Mouse (Mus musculus): ENCODE measurements around the gene Apoh. TPM values are rescaled to one million over a fixed set of nuclear protein-coding genes. Genes with fewer than 3 reads are reported as not detected.

Gene Apoh
- total and polyA plus RNA-seq, 3 experiments, result 0.95 TPM; not detected in 2

GRCm38 (mm10) chr11:108335536-108335935 is 7.6 kb upstream of the Apoh start:
- H3K9ac ChIP-seq (ENCODE audit: insufficient read depth, low read depth), result no peak overlapping the region
- no peaks in the 10 kb centered on the region for H3K9me3 ChIP-seq (replicated peaks; ENCODE audit: low read length)
- peaks cover 7 to 86% of the 10 kb centered on the region in 2 experiments for H3K36me3 ChIP-seq (replicated peaks in 1 of 2; ENCODE audit: control insufficient read depth in 1 of 2, insufficient read depth in 1 of 2, low read length in 1 of 2)
- no peak overlapping the region for H3K4me3 ChIP-seq (replicated peaks in 1 of 3; ENCODE audit: low read depth in 2 of 3, low read length in 2 of 3, poor library complexity in 1 of 3)
- no peaks in the 10 kb centered on the region for H3K27me3 ChIP-seq (replicated peaks)
- DNase-seq (ENCODE audit: extremely low read depth), result no peak
- peaks cover 19% of the 10 kb centered on the region for H3K79me2 ChIP-seq (replicated peaks; ENCODE audit: control insufficient read depth, extremely low read depth, insufficient read depth, poor library complexity, severe bottlenecking)
- H3K27ac ChIP-seq (ENCODE audit: insufficient read depth, low read depth), result no peak overlapping the region
- no peak overlapping the region for H3K4me2 ChIP-seq (ENCODE audit: insufficient read depth, low read depth, poor library complexity, severe bottlenecking)
- in situ Hi-C loops (cut with MboI; ENCODE audit: low pct_ligation_motif_present, low pct_unique_long_range_greater_than_20kb, low sequenced_read_pairs) (no loop called here), dilution Hi-C loops (cut with MboI; ENCODE audit: extremely low pct_ligation_motif_present, extremely low pct_unique_long_range_greater_than_20kb, low sequenced_read_pairs) (no loop called here)
- H3K4me1 ChIP-seq (ENCODE audit: control insufficient read depth in 1 of 2, insufficient read depth in 2 of 2), result peaks cover 15 to 96% of the 10 kb centered on the region in 2 experiments
- TF ChIP-seq MEF2A (IDR thresholded peaks at IDR 0.05; ENCODE audit: borderline replicate concordance, low read depth, low read length), result no peak
- no peak for TF ChIP-seq KAT2A (IDR thresholded peaks at IDR 0.05; ENCODE audit: insufficient replicate concordance, low read length)
- TF ChIP-seq E2F4 (IDR thresholded peaks at IDR 0.05; ENCODE audit: insufficient replicate concordance, low read depth, low read length), result no peak
- no peak for TF ChIP-seq CTCF (conservative IDR thresholded peaks at IDR 0.05 in 1 of 2, IDR thresholded peaks at IDR 0.05 in 1 of 2; ENCODE audit: low read depth in 2 of 2, low read length in 2 of 2)
- no peak for TF ChIP-seq JUN (IDR thresholded peaks at IDR 0.05; ENCODE audit: insufficient read depth, low read depth, low read length)
- TF ChIP-seq UBTF (IDR thresholded peaks at IDR 0.05; ENCODE audit: low read depth, low read length), result no peak
- no peak for TF ChIP-seq ZKSCAN1 (IDR thresholded peaks at IDR 0.05; ENCODE audit: borderline replicate concordance, low read depth, low read length)
- no peak for TF ChIP-seq RAD21 (IDR thresholded peaks at IDR 0.05; ENCODE audit: low read depth, low read length)
- TF ChIP-seq SIN3A (IDR thresholded peaks at IDR 0.05; ENCODE audit: low read length), result no peak
- no peak for TF ChIP-seq BHLHE40 (IDR thresholded peaks at IDR 0.05; ENCODE audit: low read depth, low read length)

- peak; percentile 64 for DNase-seq (ENCODE audit: extremely low read depth)
- dilution Hi-C loops (cut with MboI; ENCODE audit: extremely low pct_ligation_motif_present, extremely low pct_unique_long_range_greater_than_20kb, low sequenced_read_pairs), result no loop called here
- Histone ChIP-seq H3K4me3 (replicated peaks in 1 of 3; ENCODE audit: low read depth in 2 of 3, low read length in 2 of 3, poor library complexity in 1 of 3) (no peak overlapping the region), H3K9ac (ENCODE audit: insufficient read depth, low read depth) (peak overlapping the region; percentile 76), H3K36me3 (replicated peaks in 1 of 2; ENCODE audit: control insufficient read depth in 1 of 2, insufficient read depth in 1 of 2, low read length in 1 of 2) (peaks cover 3 to 77% of the 10 kb centered on the region in 2 experiments), H3K27ac (ENCODE audit: insufficient read depth, low read depth) (0 out of 2 replicates have a peak overlapping the region, but pooled peaks have one; percentile 42), H3K4me2 (ENCODE audit: insufficient read depth, low read depth, poor library complexity, severe bottlenecking) (peak overlapping the region; percentile 70), H3K27me3 (replicated peaks) (no peaks in the 10 kb centered on the region), H3K79me2 (replicated peaks; ENCODE audit: control insufficient read depth, extremely low read depth, insufficient read depth, poor library complexity, severe bottlenecking) (peaks cover 25% of the 10 kb centered on the region), H3K4me1 (ENCODE audit: control insufficient read depth in 1 of 2, insufficient read depth in 2 of 2) (peaks cover 15 to 94% of the 10 kb centered on the region in 2 experiments), H3K9me3 (replicated peaks; ENCODE audit: low read length) (no peaks in the 10 kb centered on the region)
- no peak for TF ChIP-seq SIN3A (IDR thresholded peaks at IDR 0.05; ENCODE audit: low read length)
- TF ChIP-seq MYC (IDR thresholded peaks at IDR 0.05; ENCODE audit: low read depth, low read length), result no peak
- peak; percentile 18; the same call in 1 of the 2 replicates for TF ChIP-seq BHLHE40 (IDR thresholded peaks at IDR 0.05; ENCODE audit: low read depth, low read length)
- no peak for TF ChIP-seq SMC3 (IDR thresholded peaks at IDR 0.05; ENCODE audit: low read depth, low read length)
- 0 out of 2 replicates have a peak, but pooled peaks have one; percentile 15 for TF ChIP-seq ETS1 (conservative IDR thresholded peaks at IDR 0.05; ENCODE audit: low read depth, low read length)
- peak; percentile 14; the same call in 1 of the 2 replicates for TF ChIP-seq EP300 (IDR thresholded peaks at IDR 0.05; ENCODE audit: low read length)
- TF ChIP-seq JUND (conservative IDR thresholded peaks at IDR 0.05; ENCODE audit: low read depth, low read length), result no peak
- no peak; the same call in 1 of the 2 replicates for TF ChIP-seq MAFK (IDR thresholded peaks at IDR 0.05; ENCODE audit: insufficient replicate concordance, low read length)
- peak; percentile 93 for TF ChIP-seq ZNF384 (IDR thresholded peaks at IDR 0.05; ENCODE audit: low read depth, low read length)
- in situ Hi-C loops (cut with MboI; ENCODE audit: low pct_ligation_motif_present, low pct_unique_long_range_greater_than_20kb, low sequenced_read_pairs), result no loop called here
Measured at GRCm38 (mm10) chr11:108336445-108336844, 6.7 kb upstream of the Apoh start.

All from CH12.LX (cell line).